9 mouse cellular contexts compared by ENCODE assay signal in the genomic region with DNA sequence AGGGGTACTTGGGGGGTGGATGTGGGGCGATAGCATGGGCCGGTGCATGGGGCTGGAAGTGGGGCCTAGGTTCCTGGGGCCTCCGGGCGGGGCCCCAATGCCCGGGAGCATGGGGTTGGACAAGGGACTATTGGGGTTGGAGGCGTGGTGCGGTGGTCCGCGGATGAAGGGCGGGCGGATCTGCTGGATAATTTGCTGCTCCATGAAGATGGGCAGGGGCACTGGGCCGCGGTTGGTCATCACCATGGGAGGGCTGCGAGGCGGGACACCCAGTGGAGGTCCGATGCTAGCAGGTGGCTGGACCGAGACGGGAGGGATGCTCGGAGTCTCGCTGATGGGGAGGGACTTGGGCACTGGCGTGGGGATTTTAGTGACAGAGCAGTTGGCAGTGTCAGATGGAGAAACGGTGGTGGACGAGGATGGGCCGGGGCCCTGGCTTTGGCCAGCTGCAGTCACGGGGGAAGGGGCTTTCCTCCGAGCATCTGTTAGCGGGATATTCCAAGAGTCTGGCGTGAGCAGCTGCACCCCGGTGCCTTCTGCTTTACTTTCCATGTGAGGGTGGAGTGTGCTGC.
DNase-seq lines count a peak whose midpoint lies in the region; ATAC-seq and TF ChIP-seq lines count a peak whose summit lies in the region.
"Had no signal": no experiment of that assay in that cellular context is flagged by ENCODE, and none has a peak within 500 bp of the region (broad histone marks: within the 10 kb centered on the region; RNA-seq: fewer than 3 reads in every experiment).

No protein-coding gene starts in this region.

- no peaks in the 10 kb centered on the region for H3K9me3 ChIP-seq in embryonic facial prominence, embryonic 13.5 days
- no peaks in the 10 kb centered on the region for H3K9me3 ChIP-seq in limb, embryonic 14.5 days (ENCODE audit: control insufficient read depth, low read length)
- H3K9me3 ChIP-seq in stomach, embryonic 15.5 days: no peaks in the 10 kb centered on the region

- peak overlapping the region; percentile 71; the same call in 1 of the 2 replicates for H3K9ac ChIP-seq in embryonic facial prominence, embryonic 13.5 days
- peak overlapping the region; percentile 59; the same call in 1 of the 2 replicates for H3K9ac ChIP-seq in limb, embryonic 14.5 days (ENCODE audit: low read depth, low read length, severe bottlenecking)
- H3K9ac ChIP-seq in stomach, embryonic 15.5 days: no peak overlapping the region

- peak; percentile 72 for DNase-seq in left cerebral cortex, postnatal 4 days
- no peak for DNase-seq in left cerebral cortex, adult 11 months (ENCODE audit: low spot score)
- peak; percentile 32 for DNase-seq in limb, embryonic 14.5 days (ENCODE audit: low spot score)
- DNase-seq in T-cell, adult 2 months (ENCODE audit: low spot score): no peak
- no peak for DNase-seq in Muller cell, postnatal 12 days (ENCODE audit: inconsistent ontology term)
- no peak for DNase-seq in layer of hippocampus, adult 9-11 months
- DNase-seq: kidney, adult 18-20 months had no signal

- WGBS in embryonic facial prominence, embryonic 13.5 days: 13% methylated on average over 28 of the region's 29 CpGs
- 6% methylated on average over 26 of the region's 29 CpGs for WGBS in limb, embryonic 14.5 days
- WGBS in stomach, embryonic 15.5 days: 9% methylated on average over 29 of the region's 29 CpGs

- H3K4me1 ChIP-seq in embryonic facial prominence, embryonic 13.5 days: peaks cover 18% of the 10 kb centered on the region
- peaks cover 10% of the 10 kb centered on the region for H3K4me1 ChIP-seq in limb, embryonic 14.5 days (ENCODE audit: control insufficient read depth, insufficient read depth, low read length)
- peaks cover 17% of the 10 kb centered on the region for H3K4me1 ChIP-seq in stomach, embryonic 15.5 days

- peaks cover 44% of the 10 kb centered on the region for H3K27me3 ChIP-seq in embryonic facial prominence, embryonic 13.5 days
- H3K27me3 ChIP-seq in limb, embryonic 14.5 days (ENCODE audit: control insufficient read depth, insufficient read depth, low read length): peaks cover 45% of the 10 kb centered on the region
- H3K27me3 ChIP-seq in stomach, embryonic 15.5 days (replicated peaks): peaks cover 37% of the 10 kb centered on the region

- no peaks in the 10 kb centered on the region for H3K36me3 ChIP-seq in embryonic facial prominence, embryonic 13.5 days
- no peaks in the 10 kb centered on the region for H3K36me3 ChIP-seq in limb, embryonic 14.5 days (ENCODE audit: control insufficient read depth, insufficient read depth, low read length)
- H3K36me3 ChIP-seq in stomach, embryonic 15.5 days: no peaks in the 10 kb centered on the region

- intact Hi-C loops in left cerebral cortex, postnatal 4 days (cut with DNase I): loop anchor here (10.0 kb wide), 1 partner anchor 153 kb away; a partner anchor contains a TSS

- H3K4me3 ChIP-seq in embryonic facial prominence, embryonic 13.5 days: peak overlapping the region; percentile 56
- H3K4me3 ChIP-seq in limb, embryonic 14.5 days (replicated peaks; ENCODE audit: low read length): peak overlapping the region; percentile 54
- peak overlapping the region; percentile 51 for H3K4me3 ChIP-seq in stomach, embryonic 15.5 days (replicated peaks)

- no peak for ATAC-seq in embryonic facial prominence, embryonic 13.5 days (ENCODE audit: insufficient number of reproducible peaks, insufficient read depth, low FRiP score, low TSS enrichment, low read depth)
- peak; percentile 76 for ATAC-seq in limb, embryonic 14.5 days (ENCODE audit: low FRiP score, low read depth)
- no peak for ATAC-seq in stomach, embryonic 15.5 days (ENCODE audit: insufficient read depth, low FRiP score, low read depth)

- peak overlapping the region; percentile 99 for H3K4me2 ChIP-seq in embryonic facial prominence, embryonic 13.5 days
- peak overlapping the region; percentile 98 for H3K4me2 ChIP-seq in limb, embryonic 14.5 days (replicated peaks; ENCODE audit: low read depth, low read length, severe bottlenecking)
- peak overlapping the region; percentile 96 for H3K4me2 ChIP-seq in stomach, embryonic 15.5 days

- TF ChIP-seq POLR2A in limb, embryonic 14.5 days (IDR thresholded peaks at IDR 0.05; ENCODE audit: borderline replicate concordance, extremely low read depth, insufficient read depth, insufficient read length): no peak

- H3K27ac ChIP-seq in embryonic facial prominence, embryonic 13.5 days: no peak overlapping the region
- no peak overlapping the region for H3K27ac ChIP-seq in limb, embryonic 14.5 days (replicated peaks; ENCODE audit: low read depth, low read length)
- no peak overlapping the region for H3K27ac ChIP-seq in stomach, embryonic 15.5 days

Comparison
In these comparisons a context has a peak if more than half of its experiments do, and no peak if none do; other contexts are left out.
1. DNase-seq: peak in left cerebral cortex, postnatal 4 days (single experiment) and limb, embryonic 14.5 days (single experiment); none in left cerebral cortex, adult 11 months (single experiment), T-cell, adult 2 months (single experiment), Muller cell, postnatal 12 days (single experiment) and layer of hippocampus, adult 9-11 months (single experiment).
2. Peak in every context shown above with its lines, with median percentiles within 50 percentile points of each other: H3K4me2 ChIP-seq and H3K4me3 ChIP-seq.